Mouse (Mus musculus): Measurements from ENCODE around the gene Wwp2.
A peak's percentile ranks its signal among the peaks of the same experiment; 100 is the strongest.
"Not testable (repeated sequence)": the region's sequence is repeated elsewhere in the genome, so short reads cannot be mapped to it uniquely, and the experiment has no call there.

Wwp2 gene

DNA sequence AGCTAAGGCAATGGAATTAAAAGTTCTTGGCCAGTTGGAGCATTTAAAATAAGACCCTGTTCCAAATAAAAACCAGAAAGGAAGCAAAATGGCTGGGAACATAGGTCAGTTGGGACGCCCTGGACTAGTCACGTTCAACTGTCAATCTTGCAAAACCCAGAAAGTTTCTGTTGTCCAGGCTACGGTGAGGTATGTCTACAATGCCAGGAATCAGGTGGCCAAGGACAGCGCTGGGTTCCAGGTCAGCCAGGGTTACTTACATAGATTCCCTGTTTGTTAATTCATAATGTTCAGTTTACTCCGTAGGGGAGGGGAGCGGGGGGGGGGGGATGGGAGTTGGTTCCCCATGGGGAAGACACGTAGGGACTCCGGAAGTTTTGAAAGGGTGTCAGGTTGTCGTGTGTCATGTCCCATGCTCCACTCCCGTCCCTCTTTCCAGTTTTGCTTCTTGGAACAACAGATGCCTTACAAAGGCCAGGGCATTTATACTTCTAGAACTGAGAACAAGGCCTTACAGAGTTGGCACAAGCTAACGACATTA lies 674 bp upstream of the Wwp2 start:
- no peak for DNase-seq

DNA sequence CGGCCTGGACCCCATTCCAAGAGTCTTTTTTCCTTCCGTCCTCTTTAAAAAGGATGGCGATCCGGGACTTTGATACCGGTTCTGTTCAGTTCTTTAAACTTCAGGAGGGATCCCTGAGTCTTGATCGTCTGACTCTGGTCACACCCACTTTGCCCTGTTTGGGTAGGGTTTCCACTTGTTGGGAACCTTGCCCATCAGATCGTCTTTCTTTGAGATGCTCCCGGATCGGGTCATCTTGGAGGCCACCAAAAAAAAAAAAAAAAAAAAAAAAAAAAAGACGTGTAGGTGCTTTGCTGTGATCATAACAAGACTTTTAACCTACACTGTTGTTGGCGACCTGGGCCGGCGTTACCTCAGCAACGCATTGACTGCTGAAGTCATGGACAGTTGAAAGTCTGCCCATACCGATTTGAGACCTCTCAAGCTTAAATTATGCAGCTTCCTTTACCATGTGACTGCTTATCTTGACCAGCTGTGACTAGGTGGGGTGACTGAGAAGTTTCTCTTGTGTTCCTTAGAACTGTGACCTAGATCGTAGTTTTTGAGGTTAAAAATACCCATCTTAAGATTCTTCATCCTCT lies 766 bp downstream of the Wwp2 start:
- peak; percentile 36 for DNase-seq

DNA sequence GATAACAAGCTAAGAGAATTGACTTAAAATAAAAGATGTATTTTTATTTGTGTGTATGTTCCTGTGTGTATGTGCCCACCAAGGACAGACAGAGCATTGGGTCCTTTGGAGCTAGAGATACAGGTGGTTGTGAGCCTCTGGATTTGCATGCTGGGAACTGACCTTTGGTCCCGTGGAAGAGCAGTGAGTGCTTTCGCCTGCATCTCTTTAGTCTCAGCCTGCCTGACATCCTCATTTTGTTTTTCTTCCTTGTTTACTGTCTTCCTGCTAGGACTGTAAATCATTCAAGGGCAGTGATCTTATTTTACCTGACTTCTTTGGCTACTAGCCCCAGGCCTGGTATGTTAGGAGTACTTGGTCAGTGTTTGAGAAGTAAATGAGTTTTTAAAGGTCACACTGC lies 1.5 kb downstream of the Wwp2 start:
- peak; percentile 77 for DNase-seq

DNA sequence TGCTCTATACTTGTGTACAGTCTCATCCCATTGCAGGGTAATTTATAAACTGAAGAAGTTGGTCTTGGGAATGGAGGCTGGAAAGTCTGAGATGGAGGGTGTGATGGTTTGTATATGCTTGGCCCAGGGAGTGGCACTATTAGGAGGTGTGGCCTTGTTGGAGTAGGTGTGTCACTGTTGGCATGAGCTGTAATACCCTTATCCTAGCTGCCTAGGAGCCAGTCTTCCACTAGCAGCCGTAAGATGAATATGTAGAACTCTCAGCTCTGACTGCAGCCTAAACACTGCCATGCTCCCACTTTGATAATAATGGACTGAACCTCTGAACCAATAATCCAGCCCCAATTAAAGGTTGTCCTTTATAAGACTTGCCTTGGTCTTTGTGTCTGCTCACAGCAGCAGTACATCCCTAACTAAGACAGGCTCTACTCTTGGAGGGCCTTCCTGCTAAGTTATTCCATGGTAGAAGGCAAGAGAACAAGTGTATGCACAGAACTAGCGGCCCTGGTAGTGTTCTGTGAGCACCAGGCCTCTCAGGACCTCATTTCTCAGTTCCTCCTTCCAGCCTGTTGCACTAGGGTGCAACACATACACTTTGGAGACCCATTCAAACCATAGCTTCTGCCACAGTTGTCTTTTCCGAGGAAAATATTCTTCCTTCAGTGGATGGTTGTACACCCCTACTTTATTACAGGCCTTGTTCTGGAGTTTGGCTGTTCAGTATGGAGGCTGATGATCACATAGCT lies 3.9 kb downstream of the Wwp2 start:
- no peak for DNase-seq

DNA sequence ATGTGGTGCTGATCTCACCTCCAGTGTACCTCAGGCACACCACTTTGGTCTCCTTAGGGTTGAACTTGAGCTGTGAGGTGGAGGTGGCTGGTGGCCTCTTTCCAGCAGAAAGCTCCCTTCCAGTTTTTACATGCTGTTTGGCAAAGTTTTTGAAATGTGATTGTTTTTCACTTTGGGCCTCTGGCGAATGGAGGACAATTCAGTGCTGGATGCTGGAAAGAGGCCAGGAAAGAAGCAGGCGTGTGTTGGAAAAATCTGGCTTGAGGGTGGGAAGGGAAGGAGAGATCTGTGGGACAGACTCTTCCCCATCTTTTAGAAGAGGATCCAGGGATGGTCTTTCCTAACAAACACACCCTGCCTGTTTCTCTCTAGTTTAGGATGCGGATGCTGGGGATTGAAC lies 8.5 kb downstream of the Wwp2 start:
- no peak for DNase-seq

DNA sequence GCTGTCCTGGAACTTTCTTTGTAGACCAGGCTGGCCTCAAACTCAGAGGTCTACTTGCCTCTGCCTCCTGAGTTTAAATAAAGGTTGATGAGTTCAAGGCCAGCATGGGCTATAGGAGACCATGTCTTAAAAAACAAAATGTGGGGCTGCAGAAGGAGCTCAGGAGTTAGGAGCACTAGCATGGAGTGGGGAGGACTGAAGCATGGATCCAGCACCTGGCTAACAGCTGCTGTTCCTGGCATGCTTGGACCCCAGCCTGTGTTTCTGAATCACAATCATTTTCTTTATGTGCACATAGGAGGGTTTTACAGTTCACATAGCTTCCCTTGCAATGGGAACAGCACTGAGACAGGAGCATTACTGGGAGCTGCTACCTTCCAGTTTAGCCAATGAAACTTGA lies 11.5 kb downstream of the Wwp2 start:
- no peak for DNase-seq

DNA sequence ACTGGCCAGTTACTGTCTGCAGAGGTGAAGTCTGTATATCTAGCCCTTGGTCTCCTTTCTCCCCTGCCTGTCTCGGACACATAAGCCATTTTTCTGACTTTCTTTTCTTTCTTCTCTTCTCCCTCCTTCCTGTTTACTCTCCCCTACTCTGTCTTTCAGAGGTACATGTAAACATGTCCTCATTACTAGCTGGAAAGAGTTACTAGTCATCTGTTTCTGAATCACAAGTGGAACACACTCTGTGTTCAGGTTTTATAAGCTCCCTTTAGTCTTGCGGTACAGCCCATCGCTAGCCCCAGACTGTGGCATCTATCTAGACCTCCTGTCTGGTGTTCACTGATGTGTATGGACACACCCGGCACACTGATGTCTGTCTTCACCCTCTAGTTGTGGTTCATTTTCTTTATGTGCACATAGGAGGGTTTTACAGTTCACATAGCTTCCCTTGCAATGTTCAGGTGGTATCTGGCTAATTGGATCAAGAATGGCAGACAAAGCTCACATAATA lies 12.3 kb downstream of the Wwp2 start:
- DNase-seq: no peak

DNA sequence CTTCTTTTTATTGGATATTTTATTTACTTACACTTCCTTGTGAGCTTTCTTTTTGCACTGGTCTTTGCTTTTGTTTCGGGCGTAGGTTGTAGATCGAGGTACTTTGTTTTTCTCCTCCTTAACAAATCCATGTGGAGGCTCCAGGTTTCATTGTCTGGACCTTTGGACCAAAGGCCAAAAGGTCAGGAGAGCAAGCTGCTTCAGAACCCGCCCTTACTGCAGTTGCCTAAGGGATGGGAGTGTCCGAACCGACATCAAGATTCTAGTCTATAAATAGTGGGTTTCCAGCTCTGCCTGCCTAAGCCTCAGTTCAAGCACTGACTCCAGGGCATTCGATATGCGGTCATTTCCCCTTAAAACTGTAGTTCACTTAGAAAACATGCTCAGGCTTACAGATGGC lies 13.0 kb downstream of the Wwp2 start:
- peak; percentile 73 for DNase-seq

DNA sequence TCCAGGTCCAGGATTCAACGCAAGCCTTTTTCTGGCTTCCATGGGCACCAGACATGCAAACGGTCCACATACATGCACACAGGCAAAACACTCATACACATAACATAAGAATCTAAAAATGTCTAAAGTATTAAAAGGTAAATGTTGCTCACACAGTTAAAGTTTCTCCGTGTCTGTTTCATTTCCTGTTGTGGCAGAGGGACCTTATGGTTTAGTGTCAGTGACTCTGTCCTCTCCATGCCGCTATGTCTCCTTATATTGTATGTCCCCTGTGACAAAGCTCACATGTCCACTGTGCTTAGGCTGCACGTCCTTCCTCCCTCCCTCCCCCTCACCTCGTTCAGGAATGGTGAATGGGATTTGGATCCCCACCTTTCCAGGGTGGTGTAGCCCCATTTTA lies 13.5 kb downstream of the Wwp2 start:
- no peak for DNase-seq

DNA sequence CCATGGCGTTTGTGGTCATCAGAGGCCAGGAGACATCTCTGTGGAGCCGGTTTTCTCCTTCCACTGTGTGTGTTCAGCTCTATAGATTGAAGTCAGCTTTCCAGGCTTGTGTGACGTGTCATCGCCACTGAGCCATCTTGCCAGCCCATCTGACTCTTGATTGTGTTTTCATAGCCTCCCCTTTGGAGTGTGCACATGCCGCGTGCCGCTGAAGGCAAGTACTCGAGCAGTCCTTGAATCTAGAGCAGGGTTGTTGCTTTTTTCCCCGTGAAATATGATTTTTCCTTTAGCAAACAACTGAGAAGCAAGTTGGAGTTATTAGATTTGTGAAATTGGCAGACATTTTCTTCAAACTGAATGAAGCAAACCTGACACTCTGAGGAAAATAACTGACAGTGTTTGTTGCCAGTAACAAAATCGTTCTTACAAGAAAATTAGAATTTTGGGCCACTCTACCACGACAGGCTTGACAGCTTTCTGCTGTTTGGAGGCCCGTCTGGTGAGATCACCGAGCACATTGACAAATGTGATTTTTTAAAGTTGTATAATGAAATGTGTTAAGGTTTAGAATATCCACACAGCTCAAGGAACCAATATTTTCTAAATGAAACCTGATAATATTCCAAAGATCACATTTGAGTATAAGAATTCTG lies 15.4 kb downstream of the Wwp2 start:
- DNase-seq: no peak

DNA sequence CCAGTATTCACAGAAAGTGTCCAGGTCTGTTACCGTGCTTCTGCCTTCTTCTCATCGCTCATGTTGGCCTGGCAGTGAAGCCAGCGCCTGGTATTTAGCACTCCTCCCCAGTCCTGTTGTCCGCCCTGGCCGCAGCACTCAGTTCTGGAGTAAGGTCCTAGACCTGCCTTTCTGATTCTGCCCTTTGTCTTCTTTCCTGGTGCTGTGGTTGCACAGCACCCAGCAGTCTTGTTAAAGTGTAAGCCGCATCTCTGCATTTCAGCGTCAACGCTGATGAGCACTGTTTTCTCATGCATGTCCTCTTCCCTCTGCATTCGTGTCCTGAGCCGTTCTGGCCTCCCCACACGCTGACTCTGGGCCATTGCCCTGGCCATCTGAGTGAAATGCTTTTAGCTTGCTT lies 17.2 kb downstream of the Wwp2 start:
- DNase-seq: peak; percentile 80

DNA sequence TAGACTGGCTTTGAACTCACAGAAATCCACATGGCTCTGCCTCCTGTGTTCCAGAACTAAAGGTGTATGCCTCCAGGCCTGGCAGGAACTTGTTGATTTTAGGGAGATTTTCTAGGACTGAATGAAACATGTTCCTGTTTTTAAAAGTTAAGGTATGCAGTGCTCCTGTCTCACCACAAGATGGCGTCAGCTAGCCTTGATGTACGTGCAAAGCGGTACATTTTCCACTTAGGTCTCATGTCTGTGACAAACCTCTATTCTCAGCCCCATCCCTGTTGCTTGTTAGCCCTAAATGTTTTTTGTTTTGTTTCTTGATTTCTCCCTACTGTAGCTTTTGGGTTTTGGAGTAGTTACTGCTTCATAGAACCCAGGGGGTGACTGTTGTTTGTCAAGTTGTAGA lies 19.1 kb downstream of the Wwp2 start:
- no peak for DNase-seq

DNA sequence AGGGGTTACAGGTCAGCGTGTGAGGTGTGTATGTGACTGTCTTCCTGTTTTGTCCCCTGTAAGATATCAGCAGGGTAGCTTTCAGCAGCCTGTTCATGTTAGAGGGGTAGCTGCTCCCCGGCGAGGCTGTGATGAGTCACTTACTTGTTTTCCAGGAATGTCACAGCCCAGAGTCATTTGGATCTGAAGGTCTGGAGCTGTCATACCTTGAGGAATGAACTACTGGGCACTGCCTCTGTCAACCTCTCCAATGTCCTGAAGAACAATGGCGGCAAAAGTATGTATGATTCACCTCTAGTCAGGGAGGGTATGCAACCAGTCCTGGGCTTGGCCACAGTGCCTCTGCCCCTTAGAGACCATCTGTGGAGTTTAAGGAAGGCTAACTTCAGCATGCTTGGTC lies 21.6 kb downstream of the Wwp2 start:
- DNase-seq: no peak

DNA sequence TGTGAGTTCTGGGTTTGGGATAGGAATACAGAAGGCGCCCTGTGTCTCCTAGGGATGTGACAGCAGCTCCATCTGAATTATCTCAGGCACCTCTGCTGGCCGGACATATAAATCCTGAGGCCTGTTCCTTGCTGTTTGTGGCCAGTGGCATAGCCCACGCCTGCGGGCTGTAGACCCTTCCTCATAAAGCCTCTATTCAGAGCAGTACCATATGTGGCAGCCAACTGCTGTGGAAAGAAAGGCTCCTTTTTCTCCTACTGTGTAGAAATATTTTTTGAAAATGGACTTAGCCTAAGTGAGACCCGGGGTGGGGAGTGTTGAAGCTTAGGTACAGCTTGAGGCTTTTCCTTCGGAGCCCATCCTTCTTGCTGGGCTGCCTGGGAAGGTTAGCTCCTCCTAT lies 22.1 kb downstream of the Wwp2 start:
- DNase-seq: no peak

DNA sequence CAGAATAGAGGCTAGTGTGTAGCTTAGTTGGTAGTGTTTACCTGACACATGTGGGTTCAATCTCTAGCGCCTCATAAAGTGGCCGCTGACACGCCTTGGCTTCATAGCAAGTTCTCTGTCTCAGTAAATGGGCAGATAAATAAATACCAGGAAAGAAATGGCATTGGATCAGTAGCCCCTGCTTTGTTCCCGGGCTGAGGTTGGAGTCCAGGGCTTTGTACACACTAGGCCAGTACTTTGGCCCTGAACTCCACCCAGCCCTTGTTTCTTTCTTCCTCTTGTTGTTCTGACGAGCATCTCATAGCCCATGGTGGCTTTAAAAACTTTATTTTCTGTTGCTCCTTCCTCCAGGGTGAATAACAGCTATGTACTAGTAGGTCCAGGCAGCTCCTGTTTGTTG lies 26.3 kb downstream of the Wwp2 start:
- no peak for DNase-seq

DNA sequence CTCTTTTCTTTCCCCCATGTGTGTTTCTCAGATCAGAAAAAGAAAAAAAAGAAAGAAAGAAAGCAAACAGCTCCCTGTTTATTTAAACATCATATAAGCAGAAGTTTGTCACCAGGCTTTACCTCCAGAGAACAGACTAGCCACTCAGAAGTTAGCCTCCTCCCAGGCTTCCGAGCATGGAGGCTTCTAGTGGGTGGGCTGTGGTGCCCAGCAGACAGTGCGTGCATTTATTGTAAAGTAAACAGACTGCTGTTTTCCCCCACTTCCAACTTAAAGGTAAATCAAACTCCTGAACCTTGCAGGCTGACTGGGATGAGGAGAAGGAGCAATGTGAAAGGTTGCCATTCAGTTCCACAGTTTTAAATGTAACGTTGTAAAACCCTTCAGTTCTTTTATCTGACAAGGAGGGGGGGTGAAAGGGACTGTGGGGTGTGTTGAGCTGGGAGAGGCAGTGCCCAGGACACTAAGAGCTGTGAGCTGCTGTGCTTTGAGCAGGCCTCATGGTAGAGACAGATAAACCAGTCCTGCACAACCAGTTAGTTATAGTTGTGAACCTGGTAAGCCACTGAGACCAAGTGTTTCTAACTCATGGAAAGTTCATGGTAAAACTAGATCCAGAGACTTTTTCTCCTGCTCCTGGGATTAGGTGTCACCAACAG lies 29.3 kb downstream of the Wwp2 start:
- no peak for DNase-seq

DNA sequence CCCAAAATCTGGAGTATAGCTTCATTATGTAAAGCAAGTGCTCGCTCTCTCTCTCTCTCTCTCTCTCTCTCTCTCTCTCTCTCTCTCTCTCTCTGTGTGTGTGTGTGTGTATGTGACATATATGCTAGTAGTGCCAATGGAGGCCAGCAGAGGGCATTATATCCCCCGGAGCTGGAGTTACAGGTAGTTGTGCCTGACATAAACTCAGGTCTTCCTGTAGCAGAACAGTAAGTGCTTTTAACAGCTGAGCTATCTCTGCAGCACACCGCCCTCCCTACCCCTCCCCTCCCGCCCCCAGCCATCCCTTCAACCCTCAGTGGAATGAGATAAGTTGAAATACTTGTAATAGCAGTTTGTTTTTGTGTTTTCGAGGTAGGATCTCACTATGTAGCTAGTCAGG lies 30.5 kb downstream of the Wwp2 start:
- DNase-seq: no peak

DNA sequence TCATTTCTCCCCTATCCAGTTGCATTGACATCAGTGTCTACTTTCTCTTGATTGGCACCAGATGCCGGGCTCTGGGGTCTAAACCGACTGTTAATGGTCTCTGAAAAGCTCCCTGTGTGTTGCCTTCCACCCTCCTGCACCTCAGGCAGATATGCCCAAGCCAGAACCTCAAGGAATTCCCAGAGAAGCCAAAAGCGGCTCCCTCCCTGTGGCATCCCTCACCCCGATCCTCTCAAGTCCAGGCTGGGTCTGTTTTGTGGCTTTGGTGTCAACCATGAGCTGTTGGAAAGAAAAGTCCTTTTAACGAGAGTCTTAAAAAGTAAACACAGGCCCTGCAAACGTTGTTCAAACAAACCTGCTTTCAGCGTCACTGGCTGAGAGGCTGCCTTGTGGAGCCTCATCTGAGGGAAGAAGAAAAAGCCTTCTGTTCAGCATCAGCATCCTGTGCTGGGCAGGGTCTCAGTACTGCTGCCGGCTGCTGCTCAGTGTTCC lies 32.7 kb downstream of the Wwp2 start:
- DNase-seq: no peak

DNA sequence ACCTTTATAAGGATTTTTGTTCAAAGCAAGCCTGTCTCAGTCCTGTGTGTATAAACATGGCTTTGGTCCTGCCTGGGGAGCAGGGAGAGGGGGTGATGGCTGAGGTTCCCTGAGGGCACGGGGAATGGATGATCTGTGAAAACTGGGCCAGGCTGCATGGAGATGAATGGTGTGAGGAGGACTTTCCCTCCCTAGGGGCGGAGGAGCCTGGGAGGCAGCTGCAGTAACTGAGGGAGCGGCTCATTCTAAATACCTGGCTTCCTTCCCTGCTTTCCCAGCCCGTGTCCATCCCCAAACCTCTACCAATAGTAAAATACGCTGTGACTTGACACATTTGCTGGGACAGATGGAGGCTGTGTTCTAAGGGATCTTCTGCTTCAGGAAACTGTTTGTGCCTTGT lies 34.1 kb downstream of the Wwp2 start:
- no peak for DNase-seq

DNA sequence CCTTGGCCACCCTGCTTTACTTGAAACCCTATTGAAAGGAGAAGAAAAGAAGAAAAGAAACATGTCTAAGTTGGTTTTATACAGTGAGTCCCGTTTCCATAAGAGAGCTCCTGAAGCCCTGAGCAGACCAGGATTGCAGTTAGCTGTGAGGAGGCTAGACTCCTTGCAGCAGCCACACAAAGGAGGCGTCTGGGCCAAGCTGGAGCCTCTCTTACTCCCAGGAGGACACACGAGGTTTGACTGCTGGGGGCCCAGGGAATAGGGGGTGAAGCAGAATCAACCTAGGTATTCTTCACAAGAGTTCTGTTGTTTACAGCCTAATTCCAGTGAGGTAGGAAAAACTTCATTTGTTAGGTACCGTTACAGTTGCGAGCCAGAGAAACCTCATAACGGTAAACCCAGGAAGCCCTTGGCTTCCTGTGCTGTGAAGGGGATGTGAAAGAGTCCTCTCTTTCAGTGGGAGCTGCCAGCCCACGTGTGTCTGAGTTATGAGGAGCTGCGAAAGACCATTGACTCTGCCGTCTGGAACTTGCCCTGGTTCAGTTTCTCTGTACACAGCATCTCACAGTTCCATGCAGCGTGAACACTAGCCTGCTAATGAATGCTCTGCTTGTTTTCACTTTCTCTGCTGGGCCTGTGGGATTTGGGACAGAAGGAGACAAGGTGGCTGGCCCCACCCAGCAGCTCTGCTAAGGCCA lies 36.4 kb downstream of the Wwp2 start:
- no peak for DNase-seq

DNA sequence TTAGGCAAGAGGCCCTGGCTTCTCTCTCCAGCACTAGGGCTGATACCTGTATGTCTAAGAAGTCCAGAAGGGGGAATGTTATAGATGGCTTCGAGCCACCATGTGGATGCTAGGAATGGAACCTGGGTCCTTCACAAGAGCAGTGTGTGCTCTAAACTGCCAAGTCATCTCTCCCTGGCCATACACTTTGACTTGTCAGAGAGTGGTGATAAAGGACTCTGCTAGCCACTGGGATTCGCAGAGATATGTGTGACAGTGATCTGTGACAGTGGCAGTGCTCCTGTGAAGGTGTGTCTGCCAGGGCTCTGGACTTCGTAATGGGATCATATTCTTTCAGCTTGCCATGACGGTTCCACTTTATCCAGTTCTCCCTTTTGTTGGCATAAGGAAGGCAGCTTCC lies 37.2 kb downstream of the Wwp2 start:
- DNase-seq: no peak

DNA sequence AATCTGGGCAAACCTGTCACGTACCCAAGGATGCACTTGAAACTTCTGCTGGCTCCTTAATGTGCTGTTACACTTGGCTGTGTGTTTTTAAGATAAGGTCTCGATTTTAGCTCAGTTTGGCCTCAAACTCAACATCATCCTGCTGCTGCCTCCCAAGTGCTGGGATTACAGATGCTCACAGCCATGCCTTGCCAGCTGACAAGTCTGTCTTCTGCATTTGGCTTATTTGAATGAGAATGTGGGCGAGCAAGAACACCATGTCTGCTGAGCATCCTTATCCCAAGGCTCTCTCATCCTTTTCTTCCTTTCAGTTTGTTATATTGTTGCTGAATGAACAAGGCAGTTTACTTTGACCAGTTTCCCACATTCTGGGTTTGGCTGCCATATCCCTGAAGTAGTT lies 39.4 kb downstream of the Wwp2 start:
- no peak for DNase-seq

DNA sequence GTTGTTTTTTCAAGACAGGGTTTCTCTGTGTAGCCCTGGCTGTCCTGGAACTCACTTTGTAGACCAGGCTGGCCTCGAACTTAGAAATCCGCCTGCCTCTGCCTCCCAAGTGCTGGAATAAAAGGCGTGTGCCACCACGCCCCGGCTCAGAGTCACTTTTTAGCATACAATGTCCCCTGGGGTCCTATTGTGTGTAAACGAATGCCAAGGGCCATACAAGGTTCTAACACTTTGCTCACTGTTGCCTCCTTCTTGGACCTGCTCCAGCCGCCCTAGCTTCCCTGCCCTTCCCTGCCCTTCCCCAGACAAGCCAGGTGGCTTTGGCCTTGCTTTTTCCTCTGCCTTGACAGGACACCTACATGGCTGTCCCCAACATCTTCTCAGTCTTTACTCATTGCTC lies 40.6 kb downstream of the Wwp2 start:
- not testable (repeated sequence) for DNase-seq
